27 mouse cellular contexts compared by ENCODE assay signal in the genomic region with DNA sequence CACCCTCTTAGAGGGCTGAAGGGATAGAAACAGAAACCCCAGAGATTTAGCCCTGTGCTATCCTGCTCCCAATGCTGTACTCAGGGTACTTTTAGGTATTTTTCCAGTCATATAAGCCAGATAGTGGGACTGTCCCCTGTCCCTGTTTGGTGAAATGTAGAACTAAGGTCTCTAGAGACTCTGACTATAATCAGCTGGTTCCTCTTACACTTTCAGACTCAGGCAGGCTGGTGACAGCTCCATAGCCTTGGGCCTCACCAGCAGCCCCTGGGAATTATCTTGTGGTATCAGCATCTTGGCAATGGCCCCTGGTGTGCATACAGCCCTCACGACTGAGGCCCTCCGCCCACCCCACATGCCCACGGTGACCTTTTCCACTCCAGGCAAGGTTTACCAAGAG.
DNase-seq lines count a peak whose midpoint lies in the region; ATAC-seq and TF ChIP-seq lines count a peak whose summit lies in the region.
"Had no signal": no experiment of that assay in that cellular context is flagged by ENCODE, and none has a peak within 500 bp of the region (broad histone marks: within the 10 kb centered on the region; RNA-seq: fewer than 3 reads in every experiment).

No protein-coding gene starts in this region.

- TF ChIP-seq CTCF in cerebellum, adult 2 months (IDR thresholded peaks at IDR 0.05; ENCODE audit: borderline replicate concordance, insufficient read depth, low read depth, low read length), result no peak

- H3K36me3 ChIP-seq in limb, embryonic 15.5 days, result no peaks in the 10 kb centered on the region
- no peaks in the 10 kb centered on the region for H3K36me3 ChIP-seq in limb, embryonic 10.5 days
- no peaks in the 10 kb centered on the region for H3K36me3 ChIP-seq in splenic B cell, adult 2 months (ENCODE audit: control insufficient read depth, insufficient read depth, low read length, poor library complexity, severe bottlenecking)
- H3K36me3 ChIP-seq: embryonic facial prominence, embryonic 12.5 days; embryonic facial prominence, embryonic 15.5 days; hindbrain, embryonic 13.5 days had no signal

- no peak for DNase-seq in limb, embryonic 10.5 days (ENCODE audit: low spot score)
- peak; percentile 1 for DNase-seq in spleen, adult 12 weeks (ENCODE audit: low spot score)
- DNase-seq in spleen, postnatal 14 days (ENCODE audit: low spot score in 2 of 2), result no peak
- DNase-seq in A20 (ENCODE audit: low read depth, low spot score), result peak; percentile 64
- DNase-seq in splenic B cell, adult 2 months (ENCODE audit: low read depth, low spot score), result peak; percentile 74
- no peak for DNase-seq in cerebellum, adult 2 months
- DNase-seq: adrenal gland, postnatal 10 days; adrenal gland, postnatal 36 days; cerebellum, adult 18-20 months; cerebellum, adult 9-11 months; cerebellum, postnatal 25 days; forebrain, postnatal 0 days; gastrocnemius, adult 2 months; gastrocnemius, postnatal 14 days; heart, adult 11 months; heart, postnatal 36 days had no signal

- H3K27ac ChIP-seq in limb, embryonic 15.5 days, result no peak overlapping the region
- no peak overlapping the region for H3K27ac ChIP-seq in limb, embryonic 10.5 days
- no peak overlapping the region for H3K27ac ChIP-seq in cerebellum, adult 2 months (ENCODE audit: insufficient read depth, low read length)
- H3K27ac ChIP-seq: embryonic facial prominence, embryonic 12.5 days; embryonic facial prominence, embryonic 15.5 days; gastrocnemius, adult 2 months; hindbrain, embryonic 10.5 days; hindbrain, embryonic 13.5 days had no signal

- H3K4me2 ChIP-seq in limb, embryonic 15.5 days, result no peak overlapping the region
- H3K4me2 ChIP-seq: embryonic facial prominence, embryonic 12.5 days; embryonic facial prominence, embryonic 15.5 days; heart, embryonic 11.5 days; hindbrain, embryonic 13.5 days had no signal

- 0 out of 2 replicates have a peak, but pooled peaks have one; percentile 16 for ATAC-seq in limb, embryonic 15.5 days (ENCODE audit: insufficient number of reproducible peaks, low FRiP score, low TSS enrichment, low read depth)
- no peak for ATAC-seq in megakaryocyte-erythroid progenitor cell, adult 5-6 weeks (replicated peaks; ENCODE audit: low FRiP score, low TSS enrichment, poor library complexity, severe bottlenecking)
- ATAC-seq: activated CD4-positive, CD25-positive, alpha-beta regulatory T cell, adult 4 months; CD4-positive, CD25-positive, alpha-beta regulatory T cell, adult 4 months; forebrain, embryonic 14.5 days; forebrain, postnatal 0 days; hindbrain, embryonic 16.5 days had no signal

- no peaks in the 10 kb centered on the region for H3K9me3 ChIP-seq in limb, embryonic 15.5 days
- no peaks in the 10 kb centered on the region for H3K9me3 ChIP-seq in limb, embryonic 10.5 days (replicated peaks)
- H3K9me3 ChIP-seq: embryonic facial prominence, embryonic 12.5 days; embryonic facial prominence, embryonic 15.5 days; hindbrain, embryonic 10.5 days; hindbrain, embryonic 13.5 days had no signal

- H3K4me3 ChIP-seq in limb, embryonic 15.5 days, result no peak overlapping the region
- no peak overlapping the region for H3K4me3 ChIP-seq in limb, embryonic 10.5 days
- H3K4me3 ChIP-seq in cerebellum, adult 2 months (replicated peaks; ENCODE audit: insufficient read depth, low read depth, low read length), result no peak overlapping the region
- H3K4me3 ChIP-seq: embryonic facial prominence, embryonic 12.5 days; embryonic facial prominence, embryonic 15.5 days; gastrocnemius, adult 2 months; hindbrain, embryonic 10.5 days; hindbrain, embryonic 13.5 days had no signal

- WGBS in limb, embryonic 15.5 days, result 74% methylated on average over 3 of the region's 3 CpGs
- 82% methylated on average over 3 of the region's 3 CpGs for WGBS in limb, embryonic 10.5 days
- WGBS in cerebellum, adult 2 months, result 77% methylated on average over 3 of the region's 3 CpGs

- H3K4me1 ChIP-seq in limb, embryonic 15.5 days, result peaks cover 2% of the 10 kb centered on the region; the same call in 1 of the 2 replicates
- peaks cover 37% of the 10 kb centered on the region for H3K4me1 ChIP-seq in limb, embryonic 10.5 days
- H3K4me1 ChIP-seq in cerebellum, adult 2 months (ENCODE audit: control insufficient read depth, insufficient read depth, low read length), result no peaks in the 10 kb centered on the region

- 0 out of 2 replicates have a peak, but pooled peaks cover 3% of the 10 kb centered on the region for H3K27me3 ChIP-seq in limb, embryonic 15.5 days
- peaks cover 59% of the 10 kb centered on the region for H3K27me3 ChIP-seq in limb, embryonic 10.5 days (ENCODE audit: low read depth, poor library complexity, severe bottlenecking)
- H3K27me3 ChIP-seq in splenic B cell, adult 2 months (ENCODE audit: control insufficient read depth, insufficient read depth, low read length, poor library complexity, severe bottlenecking), result no peaks in the 10 kb centered on the region
- no peaks in the 10 kb centered on the region; the same call in 1 of the 2 replicates for H3K27me3 ChIP-seq in cerebellum, adult 2 months (ENCODE audit: control insufficient read depth, insufficient read depth, low read length)
- H3K27me3 ChIP-seq: embryonic facial prominence, embryonic 15.5 days had no signal

- TF ChIP-seq POLR2A in cerebellum, adult 2 months (IDR thresholded peaks at IDR 0.05; ENCODE audit: borderline replicate concordance, insufficient read depth, low read length), result no peak

- no peak overlapping the region for H3K9ac ChIP-seq in limb, embryonic 15.5 days
- H3K9ac ChIP-seq: embryonic facial prominence, embryonic 12.5 days; embryonic facial prominence, embryonic 15.5 days; forebrain, postnatal 0 days; hindbrain, embryonic 13.5 days had no signal

Comparison
In these comparisons a context has a peak if more than half of its experiments do, and no peak if none do; other contexts are left out.
1. DNase-seq: peak in spleen, adult 12 weeks (single experiment), A20 (single experiment) and splenic B cell, adult 2 months (single experiment); none in limb, embryonic 10.5 days (single experiment), spleen, postnatal 14 days (0 of 2) and cerebellum, adult 2 months (0 of 2).